Mouse (Mus musculus) intestine, embryonic 16.5 days (tissue): Measurements from ENCODE around the gene Nfatc2. TPM values are rescaled to one million over a fixed set of nuclear protein-coding genes. Genes with fewer than 3 reads are reported as not detected.
A peak's percentile ranks its signal among the peaks of the same experiment; 100 is the strongest.

Experiments
- ATAC-seq: fragments of 200-750 bp; cut with Nextera tagmentation; 2 replicates; pipeline ENCODE4 v1.8.0; 2017; ENCODE audit warnings: moderate TSS enrichment, moderate library complexity
- H3K27ac ChIP-seq: fragments of 300-500 bp; sonication (generic); 2 replicates; pipeline ENCODE4 v1.5.1; 2014; ENCODE audit warnings: mild to moderate bottlenecking, low read length
- H3K27me3 ChIP-seq: fragments of 300-500 bp; sonication (generic); replicated peaks from 2 replicates; pipeline ENCODE4 v1.6.1; 2014; ENCODE audit warnings: low read length, control low read depth, mixed read lengths; ENCODE audit not compliant: control insufficient read depth, insufficient read depth
- H3K36me3 ChIP-seq: fragments of 300-500 bp; sonication (generic); 2 replicates; pipeline ENCODE4 v1.6.1; 2014; ENCODE audit warnings: low read length, control low read depth; ENCODE audit not compliant: control insufficient read depth, insufficient read depth
- H3K4me1 ChIP-seq: fragments of 300-500 bp; sonication (generic); 2 replicates; pipeline ENCODE4 v1.6.1; 2014; ENCODE audit warnings: low read length, control low read depth, mixed read lengths; ENCODE audit not compliant: control insufficient read depth, insufficient read depth
- H3K4me2 ChIP-seq: fragments of 300-500 bp; sonication (generic); 2 replicates; pipeline ENCODE4 v1.6.1; 2014; ENCODE audit warnings: low read depth, low read length, control low read depth
- H3K4me3 ChIP-seq: fragments of 300-500 bp; sonication (generic); 2 replicates; pipeline ENCODE4 v1.5.1; 2014; ENCODE audit warnings: mild to moderate bottlenecking, low read length
- H3K9ac ChIP-seq: fragments of 300-500 bp; sonication (generic); 2 replicates; pipeline ENCODE4 v1.6.1; 2014; ENCODE audit warnings: low read depth, low read length
- H3K9me3 ChIP-seq: fragments of 300-500 bp; sonication (generic); 2 replicates; pipeline ENCODE4 v1.6.1; 2016; ENCODE audit warnings: low read length, control low read depth; ENCODE audit not compliant: control insufficient read depth
- WGBS: fragments of 180-500 bp; shearing (Covaris S2); extraction: QIAGEN DNeasy Blood & Tissue Kit; methylation state at CpG from one replicate; pipeline ENCODE4 v1.1.7; 2014; 5-methylcytosine and 5-hydroxymethylcytosine counted together
- polyA plus RNA-seq: library from polyadenylated mRNA; unstranded; fragments of >200 nt; fragmentation: Nextera tagmentation; extraction: Ambion mirVana; gene quantifications from 2 replicates; pipeline ENCODE4 v1.2.1, GENCODE M21; 2015

Gene Nfatc2
- 1.6 and 1.7 TPM in 2 replicates for polyA plus RNA-seq

- H3K4me3 ChIP-seq = peak within 1 kb of the TSS; percentile 54
- under 1% methylated on average over 49 of the region's 56 CpGs for WGBS
- no peaks in the 10 kb centered on the region for H3K9me3 ChIP-seq
- H3K4me1 ChIP-seq = peaks cover 24% of the 10 kb centered on the region
- peak within 1 kb of the TSS; percentile 64 for H3K9ac ChIP-seq
- H3K27ac ChIP-seq = peak within 1 kb of the TSS; percentile 72
- H3K36me3 ChIP-seq = no peaks in the 10 kb centered on the region
- ATAC-seq = peak; percentile 75
- H3K27me3 ChIP-seq = peaks cover 13% of the 10 kb centered on the region
- peak within 1 kb of the TSS; percentile 86 for H3K4me2 ChIP-seq
These were observed at the start of gene Nfatc2 for GRCm38 (mm10) chr2:168601491-168602386. Gene Nfatc2, minus strand, starts transcription at chr2:168601657.

- no peak overlapping the region for H3K9ac ChIP-seq
- H3K4me3 ChIP-seq = no peak overlapping the region
- no peaks in the 10 kb centered on the region; the same call in 1 of the 2 replicates for H3K36me3 ChIP-seq
- 73% methylated on average over 8 of the region's 8 CpGs for WGBS
- no peaks in the 10 kb centered on the region for H3K4me1 ChIP-seq
- H3K27ac ChIP-seq = no peak overlapping the region
- H3K4me2 ChIP-seq = no peak overlapping the region
- no peak for ATAC-seq
- H3K9me3 ChIP-seq = no peaks in the 10 kb centered on the region
- H3K27me3 ChIP-seq = no peaks in the 10 kb centered on the region
These were observed 46.7 kb upstream of the Nfatc2 start for GRCm38 (mm10) chr2:168648171-168648570.

DNA sequence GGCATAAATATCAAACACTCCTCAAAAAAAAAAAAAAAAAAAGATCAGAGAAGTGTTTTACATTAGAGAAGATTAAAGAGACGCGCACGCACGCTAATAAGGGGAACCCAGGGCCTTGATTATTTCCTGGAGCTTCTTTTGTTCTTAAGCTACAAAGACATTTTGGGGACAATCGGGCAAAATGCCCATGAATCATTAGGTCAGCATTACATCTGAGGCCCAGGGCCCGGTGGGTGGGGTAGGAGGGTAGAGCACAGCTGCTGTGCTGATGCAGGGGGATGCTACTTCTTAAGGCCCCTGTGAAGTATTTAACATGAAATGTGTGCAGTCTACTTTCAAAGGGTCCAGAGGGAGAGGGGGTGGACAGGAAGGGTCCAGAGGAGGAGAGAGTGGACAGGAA, 43.4 kb upstream of the Nfatc2 start:
- H3K4me3 ChIP-seq = no peak overlapping the region
- no peak overlapping the region for H3K4me2 ChIP-seq
- H3K27me3 ChIP-seq = no peaks in the 10 kb centered on the region
- no peak for ATAC-seq
- no peak overlapping the region for H3K9ac ChIP-seq
- no peak overlapping the region for H3K27ac ChIP-seq
- WGBS = 78% methylated on average over 6 of the region's 6 CpGs
- H3K4me1 ChIP-seq = no peaks in the 10 kb centered on the region
- H3K9me3 ChIP-seq = no peaks in the 10 kb centered on the region
- H3K36me3 ChIP-seq = peaks cover 2% of the 10 kb centered on the region; the same call in 1 of the 2 replicates

GRCm38 (mm10) chr2:168643524-168644177, 42.2 kb upstream of the Nfatc2 start:
- no peak overlapping the region for H3K4me2 ChIP-seq
- ATAC-seq = no peak
- peaks cover 2% of the 10 kb centered on the region; the same call in 1 of the 2 replicates for H3K36me3 ChIP-seq
- H3K9ac ChIP-seq = no peak overlapping the region
- H3K27ac ChIP-seq = no peak overlapping the region
- H3K4me1 ChIP-seq = no peaks in the 10 kb centered on the region
- H3K9me3 ChIP-seq = no peaks in the 10 kb centered on the region
- H3K27me3 ChIP-seq = no peaks in the 10 kb centered on the region
- H3K4me3 ChIP-seq = no peak overlapping the region
- WGBS = 84% methylated on average over 20 of the region's 20 CpGs

DNA sequence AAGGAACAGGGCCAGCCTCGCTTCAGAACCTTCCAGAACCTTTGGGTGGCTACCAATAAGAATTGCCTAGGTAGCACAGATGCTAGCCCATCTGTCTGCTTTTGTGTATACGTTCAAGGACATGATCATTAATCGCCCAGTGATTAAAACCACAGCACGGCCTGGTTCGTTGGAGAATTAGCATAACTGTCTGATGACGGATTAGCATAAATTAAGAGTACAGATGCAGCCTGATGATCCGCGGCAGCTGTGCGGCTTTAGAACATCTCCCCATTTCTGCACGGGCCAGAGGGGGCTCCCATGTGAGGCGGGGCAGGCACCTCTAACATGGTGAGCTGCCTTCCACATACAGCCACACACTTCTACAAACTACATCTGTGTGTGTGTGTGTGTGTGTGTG, 40.7 kb upstream of the Nfatc2 start:
- H3K4me3 ChIP-seq = no peak overlapping the region
- H3K9ac ChIP-seq = no peak overlapping the region
- no peaks in the 10 kb centered on the region for H3K4me1 ChIP-seq
- no peak for ATAC-seq
- no peak overlapping the region for H3K4me2 ChIP-seq
- H3K9me3 ChIP-seq = no peaks in the 10 kb centered on the region
- 67% methylated on average over 11 of the region's 11 CpGs for WGBS
- H3K27ac ChIP-seq = no peak overlapping the region
- H3K36me3 ChIP-seq = peaks cover 2% of the 10 kb centered on the region; the same call in 1 of the 2 replicates
- H3K27me3 ChIP-seq = no peaks in the 10 kb centered on the region

DNA sequence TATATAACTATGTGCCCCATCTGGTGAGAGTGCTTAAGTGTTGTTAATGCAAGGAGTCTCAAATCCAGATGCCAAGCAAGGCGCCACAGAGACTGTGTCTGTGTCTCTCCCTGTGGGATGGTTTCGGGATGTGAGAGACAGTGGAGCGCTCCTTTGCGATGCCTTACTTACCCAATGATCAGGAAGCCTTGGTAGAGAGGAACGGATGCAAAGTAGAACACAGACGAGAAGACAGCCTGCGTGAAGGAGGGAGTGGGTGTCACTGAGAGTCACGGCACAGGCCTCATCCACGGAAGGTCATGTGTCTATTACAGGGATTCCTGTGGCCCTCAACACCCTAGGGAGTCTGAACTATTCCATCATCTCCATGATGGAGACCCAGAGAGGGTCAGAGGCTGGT, 39.0 kb upstream of the Nfatc2 start:
- no peak overlapping the region for H3K4me3 ChIP-seq
- ATAC-seq = no peak
- 94% methylated on average over 9 of the region's 9 CpGs for WGBS
- no peaks in the 10 kb centered on the region for H3K4me1 ChIP-seq
- H3K27ac ChIP-seq = no peak overlapping the region
- no peak overlapping the region for H3K4me2 ChIP-seq
- peaks cover 2% of the 10 kb centered on the region; the same call in 1 of the 2 replicates for H3K36me3 ChIP-seq
- H3K9ac ChIP-seq = no peak overlapping the region
- H3K9me3 ChIP-seq = no peaks in the 10 kb centered on the region
- H3K27me3 ChIP-seq = no peaks in the 10 kb centered on the region

- Histone ChIP-seq H3K4me3 (no peak overlapping the region), H3K27ac (no peak overlapping the region), H3K9ac (no peak overlapping the region), H3K36me3 (no peaks in the 10 kb centered on the region), H3K4me1 (peaks cover 8% of the 10 kb centered on the region; the same call in 1 of the 2 replicates), H3K27me3 (no peaks in the 10 kb centered on the region), H3K9me3 (no peaks in the 10 kb centered on the region), H3K4me2 (no peak overlapping the region)
- ATAC-seq = no peak
- 89% methylated on average over 7 of the region's 7 CpGs for WGBS
These were observed 33.4 kb upstream of the Nfatc2 start for GRCm38 (mm10) chr2:168634881-168635280.

DNA sequence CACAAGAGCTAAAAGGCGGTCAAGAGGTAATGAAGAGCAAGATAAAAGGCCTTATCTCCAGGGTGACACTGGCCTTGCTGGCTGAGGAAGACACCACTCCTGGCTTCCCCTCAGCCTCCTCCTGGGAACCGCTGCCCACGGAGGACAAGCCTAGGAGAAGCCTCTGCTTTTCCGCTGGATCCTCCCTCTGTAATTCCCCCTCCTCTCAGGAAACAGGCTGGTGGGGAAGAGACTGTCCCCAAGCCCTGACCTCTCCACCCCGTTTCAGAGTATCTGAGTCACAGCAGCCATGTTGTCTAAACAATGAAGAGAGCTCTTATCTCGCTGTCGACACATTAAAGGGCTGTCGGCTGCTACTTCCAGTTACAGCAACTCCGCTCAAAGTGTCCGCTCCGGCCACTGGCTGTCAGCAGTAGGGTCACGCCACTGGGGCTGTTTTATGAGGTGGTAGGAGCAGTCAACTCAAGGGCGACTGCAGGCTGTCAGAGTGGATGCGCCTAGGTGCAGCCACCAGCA, 31.9 kb upstream of the Nfatc2 start:
- no peak for ATAC-seq
- no peaks in the 10 kb centered on the region for H3K27me3 ChIP-seq
- 25% methylated on average over 14 of the region's 14 CpGs for WGBS
- peaks cover 8% of the 10 kb centered on the region for H3K4me1 ChIP-seq
- H3K4me3 ChIP-seq = no peak overlapping the region
- H3K9me3 ChIP-seq = no peaks in the 10 kb centered on the region
- no peaks in the 10 kb centered on the region for H3K36me3 ChIP-seq
- peak overlapping the region; percentile 6; the same call in 1 of the 2 replicates for H3K9ac ChIP-seq
- H3K27ac ChIP-seq = no peak overlapping the region
- no peak overlapping the region for H3K4me2 ChIP-seq

DNA sequence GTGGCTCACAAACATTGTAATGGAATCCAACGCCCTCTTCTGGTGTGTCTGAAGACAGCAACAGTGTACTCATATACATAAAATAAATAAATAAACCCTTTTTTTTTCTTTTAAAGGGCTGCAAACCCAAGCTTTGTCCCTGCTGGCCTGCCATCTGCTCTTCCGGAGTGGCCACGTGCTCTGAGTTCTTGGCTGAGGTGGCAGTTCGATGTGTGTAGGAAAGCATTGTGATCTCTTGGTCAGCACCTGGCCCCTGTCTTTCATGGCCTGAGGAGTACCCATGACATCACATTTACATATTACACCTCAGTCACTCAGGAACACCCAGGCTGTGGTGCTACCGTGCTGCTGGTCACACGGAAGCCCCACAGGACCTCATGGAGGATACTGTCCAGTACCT, 31.1 kb upstream of the Nfatc2 start:
- H3K4me2 ChIP-seq = no peak overlapping the region
- WGBS = 81% methylated on average over 6 of the region's 6 CpGs
- H3K9ac ChIP-seq = no peak overlapping the region
- H3K36me3 ChIP-seq = no peaks in the 10 kb centered on the region
- H3K27me3 ChIP-seq = no peaks in the 10 kb centered on the region
- peaks cover 8% of the 10 kb centered on the region for H3K4me1 ChIP-seq
- H3K9me3 ChIP-seq = no peaks in the 10 kb centered on the region
- H3K4me3 ChIP-seq = no peak overlapping the region
- no peak overlapping the region for H3K27ac ChIP-seq
- ATAC-seq = no peak
